Mouse (Mus musculus) neutrophil, adult 59 days (primary cell): ENCODE data around the gene Lrrc73. TPM values are rescaled to one million over a fixed set of nuclear protein-coding genes. Genes with fewer than 3 reads are reported as not detected.

ENCODE experiments used
- total RNA-seq, 2 experiments: library from RNA; stranded (reverse); gene quantifications; 1 replicate in 1 of 2; 2 replicates in 1 of 2; pipeline ENCODE4 v1.2.4; 2023

The Lrrc73 gene
- 1 to 10 TPM; 1.0 to 1.2 TPM for total RNA-seq

DNA sequence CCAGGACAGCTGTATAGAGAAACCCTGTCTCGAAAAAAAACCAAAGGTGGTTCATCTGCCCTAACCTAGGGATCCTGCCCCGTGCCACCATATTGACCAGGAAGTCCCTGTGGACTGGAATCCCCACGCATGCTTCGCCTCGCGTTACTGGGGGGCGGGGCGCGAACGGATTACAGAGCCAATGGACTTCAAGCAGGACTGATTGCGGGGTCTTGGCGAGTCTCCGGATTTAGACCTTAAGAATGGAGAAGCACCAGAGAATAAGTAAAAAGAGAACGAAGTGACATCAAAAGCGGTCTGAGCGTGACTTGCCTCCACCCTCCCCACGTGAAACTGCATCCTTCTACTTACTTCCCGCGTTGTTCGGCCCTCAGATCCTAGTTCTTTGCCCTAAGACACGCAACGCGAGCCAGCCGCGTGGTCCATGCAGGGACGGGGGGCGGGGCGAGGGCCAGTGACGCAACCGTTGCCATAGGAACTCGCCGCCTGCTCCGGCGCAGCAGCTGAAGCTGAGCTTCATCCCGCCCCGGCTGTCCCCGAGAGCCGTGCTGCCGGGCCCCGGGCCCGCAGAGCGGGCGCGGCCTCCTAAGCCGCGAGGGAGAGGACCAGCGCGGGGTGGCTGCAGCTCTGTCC, at the start of gene Lrrc73:
Lrrc73 (plus strand) TSS at position 80 of the 633 bp plus-strand sequence.

DNA sequence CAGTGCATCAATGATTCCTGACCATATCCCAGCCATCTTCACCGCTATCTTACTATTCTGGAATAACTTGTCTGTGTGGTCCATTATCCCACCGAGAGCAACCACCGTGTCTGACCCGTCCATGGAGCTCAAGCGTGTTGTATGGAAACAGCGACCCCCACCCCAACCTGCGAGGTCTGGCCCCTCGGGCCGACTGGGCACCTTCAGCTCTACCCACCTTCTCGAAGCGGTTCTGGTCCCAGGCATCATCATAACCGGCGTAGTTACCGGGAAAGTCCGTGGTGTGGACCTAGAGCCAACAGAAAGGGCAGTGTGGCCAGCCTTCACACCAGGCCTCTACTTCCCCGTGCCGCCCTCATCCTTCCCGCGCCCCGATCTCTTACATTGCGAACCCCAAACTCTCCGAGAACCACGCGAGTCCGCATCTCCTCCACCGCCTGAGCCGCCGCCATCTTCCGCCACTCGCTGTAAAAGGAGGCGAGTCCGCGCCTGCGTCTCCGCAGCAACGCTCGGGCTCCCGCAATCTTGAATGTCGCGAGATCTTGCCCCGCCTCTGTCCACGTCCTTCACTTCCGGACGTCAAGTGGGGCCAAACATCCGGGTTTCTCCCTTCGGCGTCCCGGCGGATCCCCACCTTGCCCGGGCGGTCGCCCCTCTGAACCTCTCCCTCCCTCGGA, 5.7 kb upstream of the Lrrc73 start, which contains the start of the genes Polr1c and Yipf3:
Polr1c (minus strand) TSS at position 543 of the 677 bp plus-strand sequence.
Yipf3 (plus strand) TSS at position 569 of the 677 bp plus-strand sequence.

DNA sequence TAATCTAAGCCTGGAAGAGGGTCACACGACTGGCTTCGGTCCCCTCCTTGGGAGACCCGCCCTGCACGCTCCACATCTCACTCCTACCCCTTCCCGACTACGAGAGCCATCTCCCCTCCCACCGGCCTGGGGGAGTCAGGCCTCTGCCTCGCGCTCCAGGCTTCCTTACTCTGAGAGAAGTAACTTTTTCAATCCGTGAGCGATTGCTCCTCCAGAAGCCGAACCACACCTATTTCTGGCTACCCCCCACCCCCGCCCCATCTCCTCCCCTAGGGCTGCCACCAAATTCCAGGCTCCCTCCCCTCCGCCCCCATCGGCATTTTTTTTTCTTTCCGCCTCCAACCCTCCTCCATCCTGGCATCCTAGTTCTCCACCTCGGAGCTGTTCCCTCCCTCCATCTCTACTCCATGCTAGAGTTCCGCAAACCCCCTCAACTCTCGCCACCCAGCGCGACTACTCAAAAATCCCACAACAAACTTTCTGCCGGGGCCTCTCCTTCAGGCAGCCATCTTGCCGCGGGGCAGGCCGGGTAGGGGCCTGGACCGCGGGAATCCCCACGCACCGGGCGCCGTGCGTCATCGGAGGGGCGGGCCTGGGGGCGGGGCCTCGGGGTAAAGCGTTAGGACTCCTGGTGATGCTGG, 29.3 kb downstream of the Lrrc73 start, which contains the start of gene Tjap1:
Tjap1 (minus strand) TSS at position 544 of the 641 bp plus-strand sequence.

DNA sequence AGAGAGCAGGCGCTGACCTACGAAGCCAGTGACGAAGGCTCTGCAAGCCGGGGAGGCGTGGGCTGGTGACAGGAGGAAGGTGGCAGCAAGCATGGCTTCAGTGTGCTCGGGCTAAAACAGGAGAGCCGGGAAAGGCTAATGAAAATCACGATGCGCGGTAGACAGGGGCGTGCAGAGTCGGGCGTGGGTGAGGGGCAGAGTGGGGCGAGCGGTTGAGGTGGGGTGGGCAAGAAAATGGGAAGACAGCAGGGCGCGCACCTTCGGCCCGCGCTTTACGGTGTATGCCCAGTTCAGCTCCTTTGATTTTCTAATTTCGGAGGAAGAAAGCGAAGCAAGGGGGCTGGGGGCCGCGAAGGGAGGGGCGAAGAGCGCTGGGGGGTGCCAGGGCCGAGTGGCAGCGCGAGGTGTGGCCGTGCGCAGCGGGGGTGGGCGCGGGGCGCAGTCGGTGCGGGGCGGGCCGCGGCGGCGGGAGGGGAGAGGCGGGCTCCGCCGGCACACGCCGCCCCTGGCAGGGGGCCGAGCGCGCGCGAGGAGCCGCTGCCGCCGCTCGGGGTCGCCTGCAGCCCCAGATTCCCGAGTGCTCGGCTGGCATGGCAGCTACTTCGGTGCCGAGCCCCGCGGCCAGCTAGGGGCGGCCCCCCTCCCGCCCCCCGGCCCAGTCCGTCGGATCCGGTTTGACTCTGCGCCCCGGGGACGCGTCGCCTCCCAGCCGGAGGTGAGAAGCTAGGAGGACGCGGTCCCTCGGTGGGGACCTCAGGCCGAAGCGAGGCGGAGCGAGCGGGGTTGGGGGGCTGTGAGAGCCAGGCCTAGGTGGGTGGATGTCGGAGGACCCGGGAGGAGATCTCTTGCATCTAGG, 44.3 kb downstream of the Lrrc73 start, which contains the start of gene Dlk2:
Dlk2 (plus strand) TSS at position 58 of the 856 bp plus-strand sequence.

Other genes with a start within 250 kb of the Lrrc73 start
- gene Vegfa, start 221.2 kb upstream of the Lrrc73 start, total RNA-seq: 10 to 100 TPM; 37.8 to 39.6 TPM
- 10 to 100 TPM; 23.0 to 23.2 TPM for gene Mrps18a, start 142.5 kb upstream of the Lrrc73 start, total RNA-seq
- gene Rsph9, start 109.3 kb upstream of the Lrrc73 start, total RNA-seq: 1 to 10 TPM in 1 of 2 experiments, under 1 TPM in 1; 0.62 to 1.3 TPM
- gene Mad2l1bp, start 100.0 kb upstream of the Lrrc73 start, total RNA-seq: 10 to 100 TPM; 17.5 to 21.9 TPM
- 100 to 1,000 TPM; 124 to 126 TPM for gene Gtpbp2, start 92.5 kb upstream of the Lrrc73 start, total RNA-seq
- gene Polh, start 50.9 kb upstream of the Lrrc73 start, total RNA-seq: 10 to 100 TPM; 18.3 to 20.1 TPM
- gene Xpo5, start 50.7 kb upstream of the Lrrc73 start, total RNA-seq: 10 to 100 TPM; 21.3 to 22.6 TPM
- gene Polr1c, start 5.5 kb upstream of the Lrrc73 start, total RNA-seq: 10 to 100 TPM; 20.6 to 23.0 TPM
- 10 to 100 TPM; 86.2 to 94.1 TPM for gene Yipf3, start 5.5 kb upstream of the Lrrc73 start, total RNA-seq
- 10 to 100 TPM; 23.3 to 27.7 TPM for gene Tjap1, start 29.5 kb downstream of the Lrrc73 start, total RNA-seq
- not detected for gene Dlk2, start 43.9 kb downstream of the Lrrc73 start, total RNA-seq
- gene Abcc10, start 74.8 kb downstream of the Lrrc73 start, total RNA-seq: 1 to 10 TPM; 5.3 to 5.9 TPM
- 1 to 10 TPM; 5.0 to 9.9 TPM for gene Zfp318, start 130.2 kb downstream of the Lrrc73 start, total RNA-seq
- not detected for gene Crip3, start 175.4 kb downstream of the Lrrc73 start, total RNA-seq
- not detected for gene Slc22a7, start 184.9 kb downstream of the Lrrc73 start, total RNA-seq
- gene Ttbk1, start 234.1 kb downstream of the Lrrc73 start, total RNA-seq: not detected
- gene Dnph1, start 243.2 kb downstream of the Lrrc73 start, total RNA-seq: 1 to 10 TPM; 3.7 to 5.4 TPM